Mouse (Mus musculus): ENCODE data around the gene Aup1.

Gene Aup1

DNA sequence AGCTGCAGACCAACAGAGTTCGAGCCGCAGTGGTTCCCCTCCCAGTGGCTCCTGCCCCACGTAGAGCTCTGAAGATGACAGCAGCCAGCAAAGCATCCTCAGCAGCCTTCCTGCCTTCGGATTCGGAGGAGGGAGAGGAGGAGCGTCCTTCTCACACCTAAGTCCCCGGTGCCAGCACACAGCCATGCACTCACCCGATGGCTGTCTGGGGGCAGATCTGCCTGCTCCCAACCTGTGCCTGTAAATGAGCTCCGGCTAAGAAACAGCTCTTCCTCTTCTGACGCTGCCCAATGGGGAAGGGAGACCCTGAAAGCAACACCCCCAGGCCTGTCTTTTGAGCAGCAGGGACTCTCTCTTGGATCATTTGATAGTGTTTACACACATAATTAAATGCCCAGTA is 24.5 kb upstream of the Aup1 start:
- in situ Hi-C loops (cut with MboI, MseI): no loop called here

- in situ Hi-C loops (cut with MboI, MseI): no loop called here
Observed at GRCm38 (mm10) chr6:83031111-83031510, 23.2 kb upstream of the Aup1 start.

GRCm38 (mm10) chr6:83031921-83032590 is 22.3 kb upstream of the Aup1 start:
- in situ Hi-C loops (cut with MboI, MseI): no loop called here

- in situ Hi-C loops (cut with MboI, MseI): no loop called here
Observed at GRCm38 (mm10) chr6:83032769-83033191, 21.5 kb upstream of the Aup1 start.

- in situ Hi-C loops (cut with MboI, MseI): no loop called here
Observed at GRCm38 (mm10) chr6:83033249-83034185, 20.8 kb upstream of the Aup1 start, which contains the start of the genes Dok1 and Loxl3. Gene Dok1 (minus strand): TSS chr6:83033471. Gene Loxl3 (plus strand): TSS chr6:83034173.

GRCm38 (mm10) chr6:83034463-83035055 is 19.8 kb upstream of the Aup1 start:
- in situ Hi-C loops (cut with MboI, MseI): no loop called here

DNA sequence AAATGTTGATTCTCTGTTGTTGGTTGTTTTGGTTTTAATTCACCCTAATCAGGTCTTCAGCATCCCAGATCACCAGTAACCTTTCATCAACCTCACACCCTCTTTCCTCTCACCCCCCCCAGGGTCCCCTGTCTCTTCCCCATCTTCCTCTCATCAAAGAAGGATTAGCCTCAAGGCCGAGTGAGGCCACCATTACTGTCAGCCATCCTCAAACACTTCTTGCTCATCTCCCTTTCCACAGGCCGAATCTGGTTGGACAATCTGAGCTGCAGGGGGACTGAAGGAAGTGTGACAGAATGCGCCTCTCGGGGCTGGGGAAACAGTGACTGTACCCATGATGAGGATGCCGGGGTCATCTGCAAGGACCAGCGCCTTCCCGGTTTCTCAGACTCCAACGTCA is 17.1 kb upstream of the Aup1 start:
- in situ Hi-C loops (cut with MboI, MseI): no loop called here

DNA sequence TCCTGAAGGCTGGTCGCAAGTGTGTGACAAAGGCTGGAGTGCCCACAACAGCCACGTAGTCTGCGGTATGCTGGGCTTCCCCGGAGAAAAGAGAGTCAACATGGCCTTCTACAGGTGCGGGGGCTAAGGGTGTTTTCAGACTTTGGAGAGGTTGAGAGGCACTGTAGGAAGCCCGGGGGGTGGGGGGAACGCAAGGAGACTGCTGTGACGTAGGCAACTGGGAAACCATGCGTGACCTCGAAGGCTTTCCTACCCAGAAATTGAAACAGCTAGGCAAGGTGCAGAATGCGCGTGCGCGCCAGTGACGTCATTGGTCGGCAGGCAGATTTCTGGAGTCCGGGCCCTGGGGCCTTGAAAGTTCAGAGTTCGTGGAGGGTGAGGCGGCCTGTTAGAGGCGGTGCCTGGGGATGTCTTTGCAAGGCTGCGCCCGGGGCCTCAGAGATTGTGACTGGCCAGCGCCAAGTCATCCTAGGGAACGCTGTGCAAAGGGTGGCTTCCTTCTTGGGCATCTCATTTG is 15.8 kb upstream of the Aup1 start:
- in situ Hi-C loops (cut with MboI, MseI): no loop called here

- in situ Hi-C loops (cut with MboI, MseI): no loop called here
Observed at GRCm38 (mm10) chr6:83040601-83041000, 13.7 kb upstream of the Aup1 start.

DNA sequence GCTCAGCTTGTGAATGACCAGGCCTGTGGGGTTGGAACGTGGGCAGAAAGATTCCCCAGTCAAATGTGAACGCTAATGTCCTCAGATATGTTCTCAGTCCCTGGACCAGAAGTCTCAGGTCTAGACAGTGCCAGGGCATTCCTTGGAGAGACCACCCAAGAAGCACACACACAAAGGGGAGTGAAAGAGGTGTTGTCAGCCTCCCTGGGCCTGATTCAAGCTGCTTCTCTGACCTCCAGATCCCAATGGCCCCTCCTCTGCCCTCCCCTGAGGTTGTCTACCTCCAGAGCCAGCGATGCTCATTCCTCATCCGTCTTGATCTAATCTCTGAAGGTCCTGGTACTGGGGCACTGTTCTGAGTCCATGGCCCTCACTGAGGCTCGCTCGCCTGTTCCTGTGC is 10.8 kb upstream of the Aup1 start:
- in situ Hi-C loops (cut with MboI, MseI): no loop called here

DNA sequence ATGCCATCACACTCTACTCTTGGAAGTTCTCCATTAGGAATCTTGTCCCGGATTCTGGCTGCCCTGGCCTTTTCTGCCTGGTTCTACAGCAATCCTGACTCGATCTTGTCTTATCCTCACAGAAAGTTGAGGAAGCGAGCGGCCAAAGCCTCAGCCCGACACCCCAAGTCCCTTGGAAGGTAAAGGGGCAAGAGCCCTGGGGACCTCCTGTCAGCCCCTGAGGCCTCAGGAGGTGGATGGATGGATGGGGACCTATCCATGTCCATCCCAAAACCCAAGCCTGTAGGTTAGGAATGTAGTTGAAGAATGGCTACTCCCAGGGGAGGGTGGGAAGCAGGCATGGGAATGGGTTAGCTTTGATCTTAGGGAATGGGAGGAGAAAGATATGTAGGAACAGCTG is 10.3 kb upstream of the Aup1 start:
- in situ Hi-C loops (cut with MboI, MseI): no loop called here

GRCm38 (mm10) chr6:83044742-83045141 is 9.6 kb upstream of the Aup1 start:
- in situ Hi-C loops (cut with MboI, MseI): no loop called here

DNA sequence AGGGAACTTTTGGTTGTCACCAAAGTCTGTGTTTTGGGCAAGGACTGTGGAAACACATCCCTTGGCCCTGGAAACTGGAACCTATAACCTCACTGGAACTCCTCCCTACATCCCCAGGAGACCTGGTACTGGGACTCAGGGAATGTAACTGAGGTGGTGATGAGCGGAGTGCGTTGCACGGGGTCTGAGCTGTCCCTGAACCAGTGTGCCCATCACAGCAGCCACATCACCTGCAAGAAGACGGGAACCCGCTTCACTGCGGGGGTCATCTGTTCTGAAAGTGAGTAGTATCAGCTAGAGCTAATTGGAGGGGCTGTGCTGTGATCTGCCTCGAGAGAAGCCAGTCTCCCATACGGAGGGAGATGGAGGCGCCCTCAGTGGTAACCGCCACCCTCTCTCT is 5.0 kb upstream of the Aup1 start:
- in situ Hi-C loops (cut with MboI, MseI): no loop called here

- in situ Hi-C loops (cut with MboI, MseI): loop anchor here in 1 of 2 experiments (10.0 kb wide), 1 partner anchor 49 kb away; no protein-coding TSS in a partner anchor
Observed at GRCm38 (mm10) chr6:83053136-83053960, 973 bp upstream of the Aup1 start.

- in situ Hi-C loops (cut with MboI, MseI): loop anchor here in 1 of 2 experiments (10.0 kb wide), 1 partner anchor 50 kb away; no protein-coding TSS in a partner anchor
Observed at GRCm38 (mm10) chr6:83054871-83055431, 630 bp downstream of the Aup1 start, which contains the start of gene Htra2. Gene Htra2 (minus strand): TSS chr6:83055273.

- in situ Hi-C loops (cut with MboI, MseI): loop anchor here in 1 of 2 experiments (10.0 kb wide), 1 partner anchor 53 kb away; no protein-coding TSS in a partner anchor
Observed at GRCm38 (mm10) chr6:83057790-83058189, 3.5 kb downstream of the Aup1 start, which contains the start of gene Dqx1. Gene Dqx1 (plus strand): TSS chr6:83057844.

DNA sequence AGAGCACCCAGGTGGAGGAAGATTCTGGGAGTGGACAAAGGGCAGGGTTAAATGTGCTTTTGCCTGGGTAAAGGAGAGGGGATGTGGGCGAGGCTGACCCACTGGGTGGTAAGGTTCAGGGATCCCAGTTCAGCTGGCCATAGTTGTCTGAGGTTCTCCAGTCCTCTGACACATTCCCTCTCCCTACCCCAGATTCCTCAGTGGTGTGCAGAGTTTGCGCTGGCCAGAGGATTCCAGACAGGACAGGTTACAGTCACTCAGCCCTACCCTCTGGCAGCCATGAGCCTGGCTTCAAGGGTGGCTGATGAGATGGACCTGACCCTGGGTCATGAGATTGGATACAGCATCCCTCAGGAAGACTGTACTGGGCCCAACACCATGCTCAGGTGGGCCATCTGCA is 4.4 kb downstream of the Aup1 start:
- in situ Hi-C loops (cut with MboI, MseI): loop anchor here in 1 of 2 experiments (10.0 kb wide), 1 partner anchor 54 kb away; no protein-coding TSS in a partner anchor

- in situ Hi-C loops (cut with MboI, MseI): no loop called here
Observed at GRCm38 (mm10) chr6:83065995-83066394, 11.7 kb downstream of the Aup1 start.

GRCm38 (mm10) chr6:83066441-83066840 is 12.1 kb downstream of the Aup1 start:
- in situ Hi-C loops (cut with MboI, MseI): no loop called here

- in situ Hi-C loops (cut with MboI, MseI): no loop called here
Observed at GRCm38 (mm10) chr6:83068221-83068620, 13.9 kb downstream of the Aup1 start.

Measured in T-helper 17 cell (primary cell).